Mouse (Mus musculus) forebrain, embryonic 11.5 days (tissue): ENCODE measurements around the gene Ppp1r35. TPM values are rescaled to one million over a fixed set of nuclear protein-coding genes. Genes with fewer than 3 reads are reported as not detected.

Experiments used
- ATAC-seq: fragments of 200-750 bp; cut with Nextera tagmentation; replicated peaks from 2 replicates; pipeline ENCODE4 v1.8.0; 2017; ENCODE audit warnings: moderate TSS enrichment; ENCODE audit not compliant: low FRiP score
- DNase-seq: peaks from one replicate; pipeline ENCODE4 v3.0.0-alpha.2; 2017; ENCODE audit warnings: low spot score
- H3K27ac ChIP-seq: fragments of 300-500 bp; sonication (generic); 2 replicates; pipeline ENCODE4 v1.5.1; 2014; ENCODE audit warnings: low read depth, low read length
- H3K27me3 ChIP-seq: fragments of 300-500 bp; sonication (generic); 2 replicates; pipeline ENCODE4 v1.6.1; 2014; ENCODE audit warnings: mild to moderate bottlenecking, low read length, mixed read lengths; ENCODE audit not compliant: control insufficient read depth, insufficient read depth
- H3K36me3 ChIP-seq: fragments of 300-500 bp; sonication (generic); 2 replicates; pipeline ENCODE4 v1.6.1; 2014; ENCODE audit warnings: mild to moderate bottlenecking, low read length, moderate library complexity, mixed read lengths; ENCODE audit not compliant: control insufficient read depth, insufficient read depth
- H3K4me1 ChIP-seq: fragments of 300-500 bp; sonication (generic); replicated peaks from 2 replicates; pipeline ENCODE4 v1.6.1; 2014; ENCODE audit warnings: low read length, mixed read lengths; ENCODE audit not compliant: control insufficient read depth, insufficient read depth
- H3K4me2 ChIP-seq: fragments of 300-500 bp; sonication (generic); 2 replicates; pipeline ENCODE4 v1.6.1; 2014; ENCODE audit warnings: low read depth, mild to moderate bottlenecking, low read length, moderate library complexity, mixed read lengths; ENCODE audit not compliant: severe bottlenecking
- H3K4me3 ChIP-seq: fragments of 300-500 bp; sonication (generic); 2 replicates; pipeline ENCODE4 v1.5.1; 2014; ENCODE audit warnings: low read depth, low read length
- H3K9ac ChIP-seq: fragments of 300-500 bp; sonication (generic); 2 replicates; pipeline ENCODE4 v1.6.1; 2014; ENCODE audit warnings: low read length
- H3K9me3 ChIP-seq: fragments of 300-500 bp; sonication (generic); 2 replicates; pipeline ENCODE4 v1.6.1; 2016; ENCODE audit warnings: low read length, mixed read lengths; ENCODE audit not compliant: control insufficient read depth
- WGBS: fragments of 180-500 bp; shearing (Covaris S2); extraction: QIAGEN DNeasy Blood & Tissue Kit; methylation state at CpG from one replicate; pipeline ENCODE4 v1.1.7; 2014; 5-methylcytosine and 5-hydroxymethylcytosine counted together
- polyA plus RNA-seq: library from polyadenylated mRNA; unstranded; fragments of >200 nt; fragmentation: Nextera tagmentation; extraction: Ambion mirVana; gene quantifications from 2 replicates; pipeline ENCODE4 v1.2.1, GENCODE M21; 2014

The Ppp1r35 gene
- polyA plus RNA-seq, 1 experiment from 2014 or later, result 72.8 TPM

GRCm38 (mm10) chr5:137783901-137784540 lies 5.4 kb downstream of the Ppp1r35 start:
- H3K36me3 ChIP-seq, result peaks cover 23% of the 10 kb centered on the region
- peak overlapping the region; percentile 85 for H3K4me3 ChIP-seq
- H3K4me1 ChIP-seq, result peaks cover 33% of the 10 kb centered on the region
- DNase-seq, result no peak
- H3K27me3 ChIP-seq, result no peaks in the 10 kb centered on the region; the same call in 1 of the 2 replicates
- H3K27ac ChIP-seq, result no peak overlapping the region
- H3K4me2 ChIP-seq, result peak overlapping the region; percentile 90
- 80% methylated on average over 9 of the region's 9 CpGs for WGBS
- H3K9ac ChIP-seq, result peak overlapping the region; percentile 92
- no peak for ATAC-seq
- H3K9me3 ChIP-seq, result no peaks in the 10 kb centered on the region

- no peaks in the 10 kb centered on the region; the same call in 1 of the 2 replicates for H3K27me3 ChIP-seq
- 87% methylated on average over 14 of the region's 14 CpGs for WGBS
- H3K36me3 ChIP-seq, result peaks cover 23% of the 10 kb centered on the region
- no peaks in the 10 kb centered on the region for H3K9me3 ChIP-seq
- H3K27ac ChIP-seq, result no peak overlapping the region
- peak overlapping the region; percentile 90 for H3K4me2 ChIP-seq
- DNase-seq (no peak), ATAC-seq (no peak)
- peak overlapping the region; percentile 85 for H3K4me3 ChIP-seq
- H3K4me1 ChIP-seq, result peaks cover 32% of the 10 kb centered on the region
- peak overlapping the region; percentile 92 for H3K9ac ChIP-seq
Observed at GRCm38 (mm10) chr5:137784546-137784945, 5.9 kb downstream of the Ppp1r35 start.

GRCm38 (mm10) chr5:137785164-137786031 lies 6.7 kb downstream of the Ppp1r35 start:
- H3K36me3 ChIP-seq, result peaks cover 19% of the 10 kb centered on the region
- H3K9me3 ChIP-seq, result no peaks in the 10 kb centered on the region
- peak overlapping the region; percentile 99 for H3K27ac ChIP-seq
- DNase-seq (peak; percentile 80), ATAC-seq (peak; percentile 5)
- H3K4me3 ChIP-seq, result peak overlapping the region; percentile 85
- no peaks in the 10 kb centered on the region; the same call in 1 of the 2 replicates for H3K27me3 ChIP-seq
- peaks cover 26% of the 10 kb centered on the region for H3K4me1 ChIP-seq
- 7% methylated on average over 56 of the region's 62 CpGs for WGBS
- peak overlapping the region; percentile 92 for H3K9ac ChIP-seq
- peak overlapping the region; percentile 90 for H3K4me2 ChIP-seq

GRCm38 (mm10) chr5:137786109-137786942 lies 7.7 kb downstream of the Ppp1r35 start:
- H3K27me3 ChIP-seq, result no peaks in the 10 kb centered on the region; the same call in 1 of the 2 replicates
- DNase-seq, result peak; percentile 100
- H3K36me3 ChIP-seq, result peaks cover 16% of the 10 kb centered on the region
- peak overlapping the region; percentile 85 for H3K4me3 ChIP-seq
- H3K4me1 ChIP-seq, result peaks cover 26% of the 10 kb centered on the region
- H3K4me2 ChIP-seq, result peak overlapping the region; percentile 90
- no peaks in the 10 kb centered on the region for H3K9me3 ChIP-seq
- peak overlapping the region; percentile 92 for H3K9ac ChIP-seq
- H3K27ac ChIP-seq, result peak overlapping the region; percentile 99
- peak; percentile 88 for ATAC-seq
- WGBS, result under 1% methylated on average over 76 of the region's 79 CpGs

GRCm38 (mm10) chr5:137787151-137787928 lies 8.7 kb downstream of the Ppp1r35 start, which contains the start of the genes Mepce and Zcwpw1:
Gene Mepce (minus strand): TSS chr5:137787655.
Gene Zcwpw1 (plus strand): TSS chr5:137787798.
- ATAC-seq (peak; percentile 73), DNase-seq (peak; percentile 97)
- H3K27ac ChIP-seq, result peak within 1 kb of the TSS; percentile 99
- under 1% methylated on average over 48 of the region's 48 CpGs for WGBS
- H3K36me3 ChIP-seq, result peaks cover 6% of the 10 kb centered on the region; the same call in 1 of the 2 replicates
- no peaks in the 10 kb centered on the region for H3K9me3 ChIP-seq
- peak within 1 kb of the TSS; percentile 92 for H3K9ac ChIP-seq
- no peaks in the 10 kb centered on the region; the same call in 1 of the 2 replicates for H3K27me3 ChIP-seq
- H3K4me2 ChIP-seq, result peak within 1 kb of the TSS; percentile 90
- H3K4me1 ChIP-seq, result peaks cover 21% of the 10 kb centered on the region
- H3K4me3 ChIP-seq, result peak within 1 kb of the TSS; percentile 85

GRCm38 (mm10) chr5:137788171-137788570 lies 9.5 kb downstream of the Ppp1r35 start:
- Histone ChIP-seq H3K9ac (no peak overlapping the region), H3K9me3 (no peaks in the 10 kb centered on the region), H3K27me3 (no peaks in the 10 kb centered on the region; the same call in 1 of the 2 replicates), H3K4me3 (no peak overlapping the region), H3K4me1 (peaks cover 21% of the 10 kb centered on the region), H3K4me2 (peak overlapping the region; percentile 90; the same call in 1 of the 2 replicates), H3K27ac (no peak overlapping the region), H3K36me3 (peaks cover 2% of the 10 kb centered on the region; the same call in 1 of the 2 replicates)
- peak; percentile 67 for DNase-seq
- ATAC-seq, result no peak
- 74% methylated on average over 24 of the region's 24 CpGs for WGBS

- ATAC-seq, result no peak
- no peak overlapping the region for H3K4me2 ChIP-seq
- no peak overlapping the region for H3K9ac ChIP-seq
- DNase-seq, result no peak
- no peaks in the 10 kb centered on the region; the same call in 1 of the 2 replicates for H3K27me3 ChIP-seq
- H3K27ac ChIP-seq, result no peak overlapping the region
- 0 out of 2 replicates have a peak, but pooled peaks cover 2% of the 10 kb centered on the region for H3K36me3 ChIP-seq
- 91% methylated on average over 2 of the region's 2 CpGs for WGBS
- no peaks in the 10 kb centered on the region for H3K9me3 ChIP-seq
- H3K4me3 ChIP-seq, result no peak overlapping the region
- peaks cover 13% of the 10 kb centered on the region for H3K4me1 ChIP-seq
Observed at GRCm38 (mm10) chr5:137788946-137789531, 10.4 kb downstream of the Ppp1r35 start.
